Mouse (Mus musculus) erythroid progenitor cell, adult 5-6 weeks (primary cell): Measurements from ENCODE around the gene Mmrn2. TPM values are rescaled to one million over a fixed set of nuclear protein-coding genes. Genes with fewer than 3 reads are reported as not detected.
"Not testable (repeated sequence)": the region's sequence is repeated elsewhere in the genome, so short reads cannot be mapped to it uniquely, and the experiment has no call there.

Experiments used
- ATAC-seq: replicated peaks from 2 replicates; pipeline ENCODE4 v1.8.0; 2016; ENCODE audit warnings: moderate number of reproducible peaks, mild to moderate bottlenecking, moderate TSS enrichment, inconsistent platforms; ENCODE audit not compliant: poor library complexity, low FRiP score, severe bottlenecking
- total RNA-seq, 2 experiments: library from RNA; stranded (forward) in 1 of 2; stranded (reverse) in 1 of 2; fragments of 150-400 nt in 1 of 2; fragments of 186-747, 209-891 nt in 1 of 2; gene quantifications; 2 replicates each; pipeline versions ENCODE4 v1.2.3 to v1.2.4; 2015 to 2017; ENCODE audit warnings: low replicate concordance in 2 of 2

Gene Mmrn2
- total RNA-seq, 2 experiments from 2014 or later = not detected

DNA sequence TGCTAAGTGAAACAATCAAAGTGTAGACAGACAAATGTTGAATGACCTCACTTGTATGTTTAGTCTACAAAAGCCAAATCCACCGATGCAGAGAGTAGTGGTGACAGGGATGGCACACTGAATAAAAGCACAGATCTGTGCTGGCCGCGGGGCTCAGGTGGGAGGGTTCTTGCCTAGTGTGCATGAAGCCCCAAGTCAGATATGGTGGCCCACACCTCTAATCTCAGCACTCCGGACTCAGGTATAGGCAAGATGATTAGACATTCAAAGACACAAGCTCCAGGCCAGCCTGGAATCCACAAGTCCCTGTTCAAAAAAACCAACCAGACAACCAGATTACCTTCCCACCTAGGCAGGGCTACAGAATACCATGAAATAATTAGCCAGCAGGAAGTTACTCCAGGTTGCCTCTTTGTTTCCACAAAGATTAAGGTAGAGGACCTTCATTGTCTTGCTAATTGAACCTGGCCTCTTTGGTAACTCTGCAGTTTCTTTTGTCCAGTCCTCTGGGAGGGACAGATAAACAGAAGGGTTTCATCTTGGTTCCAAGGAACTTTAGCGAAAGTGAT lies 15.5 kb upstream of the Mmrn2 start:
- no peak for ATAC-seq

DNA sequence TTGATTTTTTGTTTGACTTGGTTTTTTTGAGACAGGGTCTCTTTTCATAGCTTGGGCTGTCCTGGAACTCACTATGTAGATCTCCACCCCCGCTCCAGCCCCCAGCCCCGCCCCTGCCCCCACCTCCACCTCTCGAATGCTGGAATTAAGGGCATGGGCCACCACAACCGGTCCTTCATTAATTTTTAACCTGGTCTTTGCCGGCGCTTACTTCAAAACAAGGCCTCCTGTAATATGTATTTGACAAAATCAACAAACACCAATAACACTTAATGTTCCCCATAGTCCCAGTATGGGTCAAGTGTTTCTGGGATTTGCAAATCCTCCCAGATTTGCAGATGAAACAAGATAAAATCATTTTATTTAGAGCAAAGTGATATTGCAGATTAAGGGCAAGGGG lies 15.0 kb upstream of the Mmrn2 start:
- no peak for ATAC-seq

GRCm38 (mm10) chr14:34362135-34362534 lies 13.1 kb upstream of the Mmrn2 start:
- no peak for ATAC-seq

DNA sequence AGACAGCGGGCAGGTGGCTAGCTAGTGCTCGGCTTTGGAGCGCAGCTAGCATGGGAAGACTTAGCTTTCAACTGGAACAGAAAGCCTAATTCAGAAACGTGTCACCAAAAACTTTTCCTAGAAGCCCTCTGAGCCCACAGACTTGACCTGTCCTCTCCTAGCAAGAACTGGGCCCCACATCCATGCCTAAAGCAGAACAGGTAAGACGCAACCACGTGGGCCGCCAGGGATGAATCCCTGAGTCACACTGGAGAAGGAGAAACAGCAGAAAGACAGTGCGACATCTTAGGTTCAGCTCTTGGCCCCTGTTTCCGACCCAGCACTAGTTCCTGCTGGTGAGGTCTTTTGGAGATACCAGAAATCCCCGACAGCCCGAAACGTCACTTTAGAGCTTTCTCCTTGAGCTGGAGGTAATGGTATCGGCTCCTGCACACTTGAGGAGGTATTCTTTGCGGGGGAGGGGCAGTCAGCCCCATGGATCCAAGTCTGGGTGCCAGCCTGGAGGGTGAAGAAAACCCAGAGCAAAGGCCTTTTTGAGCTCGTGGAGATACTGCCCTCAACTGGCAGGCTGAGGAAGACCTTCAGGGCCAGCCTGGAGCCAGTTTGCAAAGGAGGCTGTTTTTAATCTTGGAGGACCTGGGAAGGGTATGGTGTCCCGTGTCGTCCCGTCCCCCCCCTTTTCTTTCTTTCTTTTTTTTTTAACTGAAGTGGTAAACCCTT lies 12.4 kb upstream of the Mmrn2 start:
- no peak for ATAC-seq

- ATAC-seq = no peak
Measured at GRCm38 (mm10) chr14:34363490-34364253, 11.6 kb upstream of the Mmrn2 start.

GRCm38 (mm10) chr14:34364254-34365146 lies 10.8 kb upstream of the Mmrn2 start:
- not testable (repeated sequence) for ATAC-seq

GRCm38 (mm10) chr14:34365147-34365507 lies 10.1 kb upstream of the Mmrn2 start:
- no peak for ATAC-seq

GRCm38 (mm10) chr14:34370203-34370602 lies 5.1 kb upstream of the Mmrn2 start:
- ATAC-seq = no peak

DNA sequence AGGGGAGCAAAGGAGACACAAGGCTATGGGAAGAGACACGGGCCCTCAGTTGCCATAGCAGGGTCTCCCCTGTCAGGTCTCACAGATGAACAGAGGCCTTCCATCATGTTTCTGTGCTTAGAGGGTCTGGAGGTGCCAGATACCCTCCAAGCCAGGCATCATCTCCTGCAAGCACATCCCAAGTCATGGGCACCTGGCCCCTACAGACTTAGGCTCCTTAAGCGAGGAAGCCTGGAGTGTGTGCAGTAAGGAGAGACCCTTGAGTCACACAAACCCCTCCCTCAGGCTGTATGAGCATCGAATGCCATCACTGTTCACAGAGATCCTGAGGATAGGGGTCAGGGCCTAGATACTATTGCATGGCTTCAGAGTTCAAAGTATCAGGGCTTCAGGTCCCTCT lies 4.3 kb upstream of the Mmrn2 start:
- ATAC-seq = no peak

DNA sequence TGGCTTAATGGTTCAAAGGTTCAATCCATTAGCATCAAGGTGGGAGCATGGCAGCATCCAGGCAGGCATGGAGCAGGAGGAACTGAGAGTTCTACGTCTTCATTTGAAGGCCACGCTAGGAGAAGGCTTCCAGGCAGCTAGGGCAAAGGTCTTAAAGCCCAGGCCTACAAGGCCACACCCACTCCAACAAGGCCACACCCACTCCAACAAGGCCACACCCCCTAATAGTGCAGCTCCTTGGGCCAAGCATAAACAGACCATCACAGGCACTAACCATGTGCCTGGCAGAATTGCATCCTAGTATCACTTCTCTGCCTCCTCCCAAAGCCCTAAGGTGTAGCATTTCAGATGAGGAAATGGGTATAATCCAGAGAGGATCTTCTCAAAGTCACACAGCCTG lies 3.5 kb upstream of the Mmrn2 start:
- ATAC-seq = no peak

DNA sequence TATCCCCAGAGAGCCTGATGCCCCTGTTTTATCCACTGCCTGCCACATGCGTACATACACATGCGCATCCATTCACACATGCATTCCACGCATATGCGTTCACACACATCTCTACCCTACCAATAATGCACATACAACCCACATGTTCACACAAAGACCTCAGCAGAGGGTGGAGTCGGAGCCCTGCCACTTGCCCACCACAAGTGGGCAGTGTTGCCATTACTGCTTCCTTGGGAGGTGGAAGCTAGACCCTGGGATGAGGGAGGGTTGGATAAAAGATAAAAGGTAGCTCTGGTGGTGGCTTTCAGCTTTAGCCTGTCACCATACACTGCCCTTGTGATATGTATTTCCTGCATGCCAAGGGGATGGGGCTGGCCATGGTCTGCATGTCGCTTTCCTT lies 2.6 kb upstream of the Mmrn2 start:
- no peak for ATAC-seq

DNA sequence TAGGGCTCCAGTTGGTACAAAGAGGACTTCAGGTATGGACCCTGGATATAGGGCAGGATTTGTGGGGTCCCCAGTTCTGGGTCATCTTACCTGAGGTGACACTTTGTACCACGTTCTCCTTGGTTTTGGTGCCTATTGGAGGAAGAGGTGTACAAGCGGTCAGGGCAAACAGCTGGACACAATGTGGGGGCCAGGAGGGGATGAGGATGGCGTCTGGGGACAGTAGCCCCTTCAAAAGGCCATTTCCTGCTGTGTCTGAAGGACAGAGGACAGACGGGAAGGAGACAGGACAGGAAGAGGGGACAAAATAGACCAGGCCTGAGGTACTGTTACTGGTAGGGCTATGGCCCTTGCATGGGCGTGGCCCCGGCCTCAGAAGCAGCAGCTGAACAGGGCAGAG lies 1.7 kb upstream of the Mmrn2 start:
- ATAC-seq = no peak

- ATAC-seq = no peak
Measured at GRCm38 (mm10) chr14:34374577-34374976, 688 bp upstream of the Mmrn2 start, which contains the start of gene Sncg. TSS of gene Sncg (minus strand) at chr14:34374789.

DNA sequence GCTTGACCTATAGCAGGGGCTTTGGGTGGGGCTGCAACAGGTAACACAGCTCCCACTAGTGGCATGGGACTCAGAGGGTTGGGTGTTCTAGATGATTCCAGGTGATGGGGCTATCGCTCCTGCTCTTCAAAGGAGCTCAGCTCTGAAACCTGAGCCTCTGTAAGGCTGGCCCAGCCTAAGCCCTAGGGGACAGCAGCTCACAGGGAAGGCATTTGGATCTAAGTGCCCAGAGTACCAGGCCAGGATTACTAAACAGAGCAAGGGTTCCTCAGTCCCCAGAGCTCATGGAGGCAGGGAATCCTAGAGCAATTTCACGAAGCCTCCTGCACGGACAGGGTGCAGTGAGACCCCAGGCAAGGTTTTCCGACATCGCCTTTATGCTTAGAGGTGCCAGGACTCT lies 676 bp downstream of the Mmrn2 start:
- ATAC-seq = no peak

DNA sequence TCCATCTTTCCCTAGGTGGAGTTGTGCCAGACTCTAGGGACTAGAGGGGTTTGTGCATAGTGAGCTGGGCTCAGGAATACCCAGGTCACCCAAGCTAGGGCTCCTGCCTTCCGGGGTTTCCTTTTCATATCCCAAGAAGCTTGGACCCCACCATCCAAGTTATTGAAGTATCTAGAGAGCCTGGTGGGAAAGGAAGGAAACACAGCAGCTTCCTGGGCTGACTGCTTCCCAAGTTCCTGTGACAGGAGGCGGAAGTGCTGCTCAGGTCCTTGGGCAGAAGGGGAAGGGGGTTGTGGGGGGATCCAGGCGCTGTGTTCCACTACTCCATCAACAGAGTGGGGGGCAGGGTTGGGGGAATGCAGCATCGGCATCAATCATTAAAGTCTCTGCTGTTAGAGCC lies 1.9 kb downstream of the Mmrn2 start:
- no peak for ATAC-seq

DNA sequence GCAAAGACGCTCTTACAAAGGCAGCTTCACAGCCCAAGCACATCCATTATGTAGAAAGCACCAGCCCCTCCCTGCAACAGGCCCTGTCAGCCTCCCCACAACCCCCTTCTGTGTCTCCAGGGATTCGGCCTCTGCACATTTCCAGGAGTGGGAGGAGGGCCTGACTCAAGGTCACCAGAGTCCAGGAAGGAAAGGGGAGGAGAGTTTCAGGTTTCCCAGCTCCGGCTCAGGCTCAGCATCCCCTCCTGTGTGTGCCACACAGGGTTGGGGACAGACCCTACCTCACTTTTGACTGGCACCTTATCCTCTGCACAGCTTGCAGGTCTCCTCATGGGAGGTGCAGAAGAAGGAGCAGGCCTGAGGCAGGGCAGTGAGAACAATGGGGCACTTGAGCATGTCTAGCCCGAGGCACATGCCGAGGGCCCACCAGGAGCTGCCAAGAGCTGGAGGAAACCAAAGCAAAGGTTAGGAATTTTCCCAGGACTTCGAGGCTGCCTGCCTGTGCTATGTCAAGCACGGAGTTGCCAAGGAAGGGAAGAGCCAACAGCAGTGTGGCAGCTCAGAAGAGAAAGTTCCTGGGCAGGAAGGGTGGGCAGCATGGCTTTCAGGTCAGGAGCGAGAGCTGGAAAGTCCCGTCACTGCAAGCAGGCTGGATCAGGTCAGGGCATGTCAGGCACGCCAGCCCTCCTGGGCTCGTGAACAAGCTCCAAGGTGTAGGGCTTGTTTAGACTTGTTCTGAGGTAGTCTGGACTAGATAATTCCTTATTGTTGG lies 3.5 kb downstream of the Mmrn2 start:
- ATAC-seq = no peak

GRCm38 (mm10) chr14:34382921-34383704 lies 7.8 kb downstream of the Mmrn2 start:
- ATAC-seq = no peak

DNA sequence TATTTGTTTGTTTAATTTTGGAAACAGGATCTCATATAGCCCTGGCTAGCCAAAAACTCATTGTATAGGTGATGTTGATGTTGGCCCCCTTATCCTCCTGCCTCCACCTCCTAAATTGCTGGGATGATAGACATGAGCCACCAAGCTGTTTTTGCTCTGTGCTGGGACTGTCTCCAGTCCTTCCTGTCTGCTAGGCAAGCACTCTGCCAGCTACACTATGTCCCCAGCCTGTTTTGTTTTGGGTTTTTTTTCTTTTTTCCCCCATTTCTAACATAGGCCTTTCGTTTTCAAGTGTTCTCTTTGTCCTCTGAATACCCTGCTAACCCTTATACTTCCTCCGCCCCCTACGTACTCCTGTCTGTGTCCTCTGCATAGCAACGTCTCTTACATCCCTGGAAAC lies 18.0 kb downstream of the Mmrn2 start:
- no peak for ATAC-seq

GRCm38 (mm10) chr14:34397871-34398270 lies 22.6 kb downstream of the Mmrn2 start:
- ATAC-seq = no peak
